Mouse (Mus musculus) ZHBTc4 (cell line): ENCODE measurements around the gene Olfr1337.
A peak's percentile ranks its signal among the peaks of the same experiment; 100 is the strongest.
"Not testable (repeated sequence)": the region's sequence is repeated elsewhere in the genome, so short reads cannot be mapped to it uniquely, and the experiment has no call there.

Source experiments
- DNase-seq: peaks from one replicate; pipeline ENCODE4 v3.0.0-alpha.2; 2011; ENCODE audit warnings: low read depth, low spot score

Olfr1337 gene

GRCm38 (mm10) chr4:118782486-118782885 lies at the start of gene Olfr1337:
Olfr1337 (minus strand) TSS chr4:118782586.
- DNase-seq = no peak

GRCm38 (mm10) chr4:118818921-118819320 lies 36.5 kb upstream of the Olfr1337 start:
- DNase-seq = no peak

- DNase-seq = no peak
Observed at GRCm38 (mm10) chr4:118809844-118810243, 27.5 kb upstream of the Olfr1337 start, which contains the start of gene Olfr1335. Olfr1335 (minus strand) TSS chr4:118809944.

DNA sequence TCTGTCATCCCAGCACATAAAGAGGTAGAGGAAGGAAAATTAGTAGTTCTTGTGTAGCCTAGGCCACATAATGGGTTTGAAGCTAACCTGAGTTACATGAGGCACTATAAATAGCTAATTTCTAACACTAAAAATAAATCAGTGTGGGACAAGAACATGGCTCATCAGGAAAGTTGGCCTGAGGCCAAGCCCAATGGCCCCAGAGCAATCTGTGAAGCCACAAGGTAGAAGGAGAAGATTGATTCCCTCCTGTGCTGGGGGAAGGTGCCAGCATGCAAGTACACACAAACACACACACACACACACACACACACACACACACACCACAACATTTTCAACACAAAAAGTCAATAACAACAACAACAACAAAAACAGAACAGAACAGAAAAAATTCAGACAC lies 10.4 kb upstream of the Olfr1337 start:
- not testable (repeated sequence) for DNase-seq

DNA sequence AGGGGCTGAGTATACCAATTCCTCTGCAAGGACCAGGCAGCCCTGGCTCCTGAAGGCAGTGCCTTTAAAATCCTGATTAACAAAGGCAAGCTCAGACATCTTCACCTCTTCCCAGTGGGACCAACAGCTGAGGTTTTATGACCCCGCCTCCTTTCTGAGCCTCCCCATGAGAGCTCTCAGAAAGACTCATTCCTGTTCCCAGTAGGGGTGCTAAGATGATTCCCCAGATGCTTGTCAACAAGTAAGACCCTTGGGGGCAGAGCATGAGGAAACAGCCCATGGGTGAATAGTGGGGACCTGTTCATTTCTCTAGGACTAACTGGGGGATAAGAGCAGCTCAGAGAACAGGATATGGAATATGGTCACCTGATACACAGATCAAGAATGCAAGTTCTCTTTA lies 23.7 kb downstream of the Olfr1337 start, which contains the start of gene Olfr1338:
TSS of gene Olfr1338 (minus strand) at position 101 of the 400 bp plus-strand sequence.
- no peak for DNase-seq

DNA sequence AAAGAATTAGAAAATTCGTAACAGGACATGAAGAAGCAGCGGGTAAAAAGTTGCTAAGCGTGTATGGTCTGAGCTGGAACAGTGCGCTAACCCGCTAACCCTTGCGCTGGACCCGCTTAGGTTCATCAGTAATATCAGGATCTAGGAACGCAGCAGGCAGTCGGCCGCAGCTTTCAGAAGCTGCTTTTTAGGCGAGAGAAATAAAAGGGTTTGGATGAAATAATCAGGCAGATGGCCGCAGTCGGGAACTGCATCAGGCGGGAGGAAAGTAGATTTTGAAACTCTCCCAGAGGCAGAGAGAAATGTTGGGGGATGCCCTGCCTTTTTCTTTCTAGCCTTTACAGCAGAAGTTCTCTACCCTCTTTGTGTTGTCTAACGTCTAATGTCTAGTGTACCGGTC lies 40.5 kb downstream of the Olfr1337 start:
- DNase-seq = no peak

DNA sequence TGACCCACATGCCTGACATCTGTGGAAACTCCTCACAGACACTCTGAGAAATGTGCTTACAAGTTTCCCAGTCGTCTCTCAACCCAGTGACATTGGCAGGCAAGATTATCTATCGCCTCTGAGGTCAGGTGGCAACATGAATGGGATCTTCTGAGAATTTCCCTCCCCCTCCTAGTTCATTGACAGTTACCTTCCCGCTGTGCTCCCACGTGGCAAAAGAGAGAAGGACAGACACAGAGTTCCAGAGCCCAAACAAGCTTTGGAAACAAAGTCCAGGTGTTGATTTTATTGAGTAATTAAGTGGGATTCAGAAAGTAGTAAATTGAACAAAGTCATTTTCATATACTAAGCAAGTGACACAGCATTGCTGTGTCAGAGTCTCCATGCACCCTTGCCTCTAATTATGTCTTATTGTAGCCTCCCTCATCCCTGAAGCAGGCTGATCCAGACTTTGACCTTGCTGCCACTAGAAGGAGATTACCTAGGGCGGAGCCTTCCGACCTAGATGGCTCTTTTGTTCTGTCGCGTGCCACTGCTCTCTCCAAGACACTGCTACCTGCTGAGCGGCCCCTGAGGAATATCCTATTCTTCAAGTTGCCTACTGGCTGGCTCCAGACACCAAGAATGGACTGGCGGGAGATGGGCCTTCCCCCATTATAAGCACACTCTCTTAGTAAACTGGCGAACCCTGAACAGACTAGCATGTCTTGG lies 41.2 kb downstream of the Olfr1337 start:
- peak; percentile 98 for DNase-seq

- no peak for DNase-seq
Observed at GRCm38 (mm10) chr4:118739574-118739973, 42.8 kb downstream of the Olfr1337 start.

- DNase-seq = no peak
Observed at GRCm38 (mm10) chr4:118731875-118732274, 50.5 kb downstream of the Olfr1337 start, which contains the start of gene Olfr1339. Olfr1339 (plus strand) TSS chr4:118732175.
